Mouse (Mus musculus): ENCODE measurements around the gene Scarf2.

Gene Scarf2

GRCm38 (mm10) chr16:17799584-17799983 lies 2.5 kb downstream of the Scarf2 start:
- no peak for DNase-seq

DNA sequence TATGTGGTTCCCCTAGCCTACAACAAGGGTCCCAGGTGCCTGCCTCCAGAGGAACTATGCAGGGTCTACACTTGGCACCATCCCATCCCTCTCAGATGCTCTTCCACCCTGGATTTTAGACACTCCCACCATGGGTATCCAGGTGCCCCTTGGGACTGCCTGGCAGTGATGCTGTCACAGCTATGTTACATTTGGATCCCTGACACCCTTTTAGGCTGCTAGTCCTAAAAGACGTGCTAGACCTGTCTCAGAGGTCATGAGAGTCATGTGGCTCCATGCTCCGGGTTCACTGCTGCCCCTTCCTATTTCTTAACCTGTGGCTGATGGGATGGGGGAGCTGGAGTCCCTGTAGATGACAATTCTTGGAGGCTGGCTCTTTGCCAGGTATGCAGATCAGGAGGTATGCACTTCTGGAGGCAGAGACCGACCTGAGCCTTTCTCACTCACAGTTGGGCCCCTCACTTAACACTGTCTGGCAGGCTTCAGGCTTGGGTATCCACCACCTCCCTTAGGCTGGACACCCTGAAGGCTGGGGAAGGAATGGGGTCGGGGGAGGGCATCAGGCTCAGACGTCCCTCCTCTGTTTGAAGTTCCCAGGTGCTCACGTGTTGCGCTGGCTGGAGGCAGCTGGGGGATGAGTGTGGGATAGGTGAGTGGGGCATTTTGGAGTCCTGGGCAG lies 4.8 kb downstream of the Scarf2 start:
- no peak for DNase-seq

DNA sequence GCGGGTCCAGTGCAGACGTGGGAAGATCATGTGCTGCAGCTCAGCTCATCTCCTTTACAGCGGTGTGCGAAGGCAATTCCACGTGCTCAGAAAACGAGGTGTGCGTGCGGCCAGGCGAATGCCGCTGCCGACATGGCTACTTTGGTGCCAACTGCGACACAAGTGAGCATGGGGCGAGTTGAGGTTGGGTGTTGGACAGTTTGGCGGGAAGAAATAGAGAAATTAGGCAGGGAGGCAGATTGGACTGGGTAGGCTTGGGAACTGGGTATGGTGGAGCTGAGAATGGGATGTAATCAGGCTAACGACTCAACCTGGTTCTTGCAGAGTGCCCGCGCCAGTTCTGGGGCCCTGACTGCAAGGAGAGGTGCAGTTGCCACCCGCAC lies 5.4 kb downstream of the Scarf2 start:
- DNase-seq = no peak

DNA sequence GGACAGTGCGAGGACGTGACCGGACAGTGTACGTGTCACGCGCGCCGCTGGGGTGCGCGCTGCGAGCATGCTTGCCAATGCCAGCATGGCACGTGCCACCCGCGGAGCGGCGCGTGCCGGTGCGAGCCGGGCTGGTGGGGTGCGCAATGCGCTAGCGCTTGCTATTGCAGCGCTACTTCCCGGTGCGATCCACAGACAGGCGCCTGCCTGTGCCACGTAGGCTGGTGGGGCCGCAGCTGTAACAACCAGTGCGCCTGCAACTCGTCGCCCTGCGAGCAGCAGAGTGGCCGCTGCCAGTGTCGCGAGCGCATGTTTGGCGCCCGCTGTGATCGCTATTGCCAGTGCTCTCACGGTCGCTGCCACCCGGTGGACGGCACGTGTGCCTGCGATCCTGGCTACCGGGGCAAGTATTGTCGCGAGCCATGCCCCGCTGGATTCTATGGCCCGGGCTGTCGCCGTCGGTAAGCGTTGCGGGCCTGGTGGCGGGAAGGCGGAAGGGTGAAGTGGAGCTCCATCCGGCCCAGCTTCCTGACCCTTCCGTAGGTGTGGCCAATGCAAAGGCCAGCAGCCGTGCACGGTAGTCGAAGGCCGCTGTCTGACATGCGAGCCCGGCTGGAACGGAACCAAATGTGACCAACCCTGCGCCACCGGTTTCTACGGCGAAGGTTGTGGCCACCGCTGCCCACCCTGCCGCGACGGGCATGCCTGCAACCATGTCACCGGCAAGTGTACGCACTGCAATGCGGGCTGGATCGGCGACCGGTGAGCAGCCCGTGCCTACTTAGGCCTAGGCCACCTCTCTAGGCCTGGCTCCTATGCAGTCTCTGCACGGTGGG lies 6.0 kb downstream of the Scarf2 start:
- peak in 1 of 2 experiments; percentile 55 for DNase-seq

- DNase-seq = no peak
Measured at GRCm38 (mm10) chr16:17803675-17804448, 6.8 kb downstream of the Scarf2 start.

- no peak for DNase-seq
Measured at GRCm38 (mm10) chr16:17804449-17804912, 7.4 kb downstream of the Scarf2 start.

DNA sequence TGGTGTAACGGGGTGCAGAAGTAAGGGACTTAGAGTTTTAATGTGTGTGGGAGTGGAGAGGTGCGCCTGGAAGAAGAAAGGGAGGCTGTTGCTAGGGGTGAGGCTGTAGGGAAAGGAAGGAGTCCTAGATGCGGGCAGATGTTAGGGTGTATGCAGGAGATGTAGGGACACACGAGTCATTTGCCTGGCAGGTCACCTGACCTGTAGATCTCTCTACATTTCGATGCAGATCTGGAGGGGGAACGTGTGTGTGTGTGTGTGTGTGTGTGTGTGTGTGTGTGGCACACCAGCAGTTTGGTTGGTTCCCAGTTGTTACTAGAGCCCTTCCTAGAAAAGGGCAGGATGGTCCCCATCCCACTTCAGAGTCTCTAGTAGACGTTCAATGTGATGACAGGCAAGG lies 7.9 kb downstream of the Scarf2 start:
- no peak for DNase-seq

DNA sequence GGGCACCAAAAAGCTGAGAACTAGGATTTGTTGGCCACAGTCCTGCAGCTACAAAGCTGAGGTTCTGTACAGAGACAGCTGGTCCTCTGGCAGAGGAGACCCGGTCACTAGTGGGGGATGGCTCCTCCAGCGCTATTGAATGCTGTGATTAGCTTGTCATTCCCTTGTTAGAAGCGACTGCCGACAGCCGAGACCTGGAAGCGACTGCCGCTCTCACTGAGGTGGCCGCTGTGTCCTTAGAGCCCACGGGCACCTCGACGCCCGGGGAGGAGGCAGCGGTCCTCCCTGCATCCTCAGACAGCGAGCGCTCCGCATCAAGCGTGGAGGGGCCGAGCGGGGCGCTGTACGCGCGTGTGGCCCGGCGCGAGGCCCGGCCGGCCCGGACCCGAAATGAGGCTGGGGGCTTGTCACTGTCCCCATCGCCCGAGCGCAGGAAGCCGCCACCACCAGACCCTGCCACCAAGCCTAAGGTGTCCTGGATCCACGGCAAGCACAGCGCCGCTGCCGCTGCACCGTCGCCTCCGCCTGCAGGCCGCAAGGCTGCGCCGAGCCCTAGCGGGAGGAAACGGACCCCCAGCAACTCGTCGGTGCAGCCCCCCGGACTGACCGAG lies 9.6 kb downstream of the Scarf2 start:
- no peak for DNase-seq

DNA sequence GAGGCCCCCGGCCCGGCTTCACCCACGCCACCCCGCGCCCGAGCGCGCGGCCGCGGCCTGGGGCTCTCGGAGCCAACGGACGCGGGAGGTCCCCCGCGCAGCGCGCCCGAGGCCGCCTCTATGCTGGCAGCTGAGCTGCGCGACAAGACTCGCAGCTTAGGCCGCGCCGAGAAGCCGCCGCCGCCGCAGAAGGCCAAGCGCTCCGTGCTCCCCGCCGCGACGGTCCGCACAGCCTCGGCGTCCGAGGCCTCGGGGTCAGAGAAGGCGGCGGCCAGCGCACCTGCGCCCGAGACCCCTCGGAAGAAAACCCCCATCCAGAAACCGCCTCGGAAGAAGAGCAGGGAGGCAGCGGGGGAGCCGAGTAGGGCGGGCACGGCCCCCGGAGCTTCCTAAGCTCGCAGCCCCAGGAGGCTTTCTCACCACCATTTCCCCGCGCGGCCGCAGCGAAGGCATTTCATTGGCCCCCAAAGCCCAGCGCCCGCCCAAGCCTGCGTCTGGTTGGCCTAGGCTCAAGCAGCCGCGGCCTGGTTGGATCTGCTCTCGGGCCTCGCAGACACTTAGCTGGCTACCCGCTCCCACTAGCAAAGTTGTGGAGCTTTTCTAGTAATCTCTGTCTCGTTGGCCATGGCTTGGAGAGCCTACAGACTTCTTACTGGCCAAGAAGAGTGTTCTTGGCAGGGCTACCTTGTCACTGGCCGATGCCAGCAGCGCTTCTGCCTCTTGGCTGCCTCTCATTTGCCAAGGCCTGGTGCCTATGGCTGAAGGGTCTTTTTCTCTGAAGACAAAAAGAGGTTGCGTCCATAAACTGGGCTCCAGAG lies 10.3 kb downstream of the Scarf2 start:
- DNase-seq = peak; percentile 80 to 82

DNA sequence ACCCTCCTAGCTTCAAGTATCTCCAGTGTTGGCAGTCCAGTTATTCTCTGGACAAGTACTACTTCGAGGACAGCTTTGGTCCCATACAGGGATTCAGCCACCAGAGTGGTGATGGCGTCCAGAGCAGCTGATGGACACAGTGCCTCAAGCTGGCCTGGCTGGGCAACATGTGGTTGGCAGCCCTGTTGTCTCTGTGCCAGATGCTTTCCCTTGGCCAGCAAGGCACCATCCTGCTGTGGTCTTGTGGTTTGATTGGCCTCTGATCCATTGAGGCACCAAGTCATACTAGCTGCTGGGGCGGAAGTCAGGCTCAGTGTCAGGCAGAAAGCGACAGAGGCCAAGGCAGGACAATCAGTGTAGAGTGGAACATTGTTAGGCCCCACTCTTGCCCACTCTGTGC lies 12.0 kb downstream of the Scarf2 start:
- no peak for DNase-seq

GRCm38 (mm10) chr16:17809711-17810110 lies 12.6 kb downstream of the Scarf2 start:
- peak in 1 of 2 experiments; percentile 43 for DNase-seq

DNA sequence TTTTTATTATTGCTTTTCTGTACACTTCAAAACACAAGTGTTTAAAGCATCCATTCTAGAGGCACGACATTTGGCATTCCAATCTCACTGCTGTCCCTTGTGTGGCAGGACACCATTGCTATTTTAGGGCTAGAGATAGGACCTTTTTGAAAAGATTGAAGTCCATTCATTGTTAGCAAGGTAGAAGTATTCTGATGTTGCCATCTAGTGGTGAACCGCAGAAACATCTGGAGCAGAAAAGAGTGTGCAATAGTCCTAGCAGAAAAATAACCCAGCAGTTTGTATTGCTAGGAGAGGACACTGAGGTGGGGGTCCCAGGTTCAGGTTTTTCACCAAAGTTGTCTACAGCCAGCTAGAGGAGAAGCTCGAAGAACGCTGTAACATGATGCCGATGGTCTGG lies 15.0 kb downstream of the Scarf2 start:
- no peak for DNase-seq

GRCm38 (mm10) chr16:17813173-17813572 lies 16.1 kb downstream of the Scarf2 start:
- no peak for DNase-seq

DNA sequence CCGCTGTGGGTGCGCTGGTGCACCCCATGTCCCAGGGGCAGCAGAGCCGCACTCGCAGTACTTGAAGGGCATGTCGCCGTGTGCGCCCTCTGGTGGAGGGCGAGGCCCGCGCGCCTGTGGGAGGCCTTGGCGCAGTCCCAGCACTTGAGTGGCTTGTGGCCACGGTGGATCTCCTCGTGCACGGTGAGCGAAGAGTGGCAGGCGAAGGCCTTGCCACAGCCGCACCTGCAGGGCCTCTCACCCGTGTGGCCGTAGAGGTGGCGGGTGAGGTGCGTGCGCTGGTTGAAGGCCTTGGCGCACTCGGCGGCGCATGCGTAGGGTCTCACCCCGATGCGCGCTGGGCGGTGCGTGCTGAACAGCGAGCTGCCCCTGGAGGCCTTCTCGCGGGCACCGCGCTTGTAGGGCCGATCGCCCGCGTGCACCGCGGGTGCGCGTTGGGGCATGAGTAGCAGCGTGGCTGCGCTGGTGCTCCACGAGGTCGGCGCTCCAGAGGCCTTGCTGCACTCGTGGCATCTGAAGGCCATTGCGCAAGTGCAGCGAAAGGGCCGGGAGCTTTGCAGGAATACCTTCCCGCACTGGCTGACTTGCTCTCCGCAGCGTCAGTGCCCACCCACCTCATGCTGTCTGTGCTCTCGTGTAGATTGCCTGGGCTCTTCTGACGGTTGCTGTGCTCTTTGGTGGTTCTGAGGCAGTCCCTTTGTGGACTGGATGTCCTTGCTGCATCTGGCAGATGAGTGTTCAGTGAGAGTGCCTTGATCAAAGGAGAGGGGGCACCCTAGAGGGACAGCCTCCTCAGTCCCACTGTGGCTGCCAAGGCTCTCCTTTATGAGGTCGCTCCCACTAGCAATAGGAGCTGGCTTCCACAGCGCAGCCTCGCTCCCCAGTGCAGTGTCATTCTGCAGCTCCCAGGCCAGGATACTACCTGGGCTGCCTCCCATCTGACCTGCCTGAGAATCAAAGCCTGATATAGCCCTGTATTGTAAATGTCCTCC lies 18.6 kb downstream of the Scarf2 start:
- peak; percentile 67 to 80 for DNase-seq

GRCm38 (mm10) chr16:17816528-17816927 lies 19.4 kb downstream of the Scarf2 start:
- no peak for DNase-seq

DNA sequence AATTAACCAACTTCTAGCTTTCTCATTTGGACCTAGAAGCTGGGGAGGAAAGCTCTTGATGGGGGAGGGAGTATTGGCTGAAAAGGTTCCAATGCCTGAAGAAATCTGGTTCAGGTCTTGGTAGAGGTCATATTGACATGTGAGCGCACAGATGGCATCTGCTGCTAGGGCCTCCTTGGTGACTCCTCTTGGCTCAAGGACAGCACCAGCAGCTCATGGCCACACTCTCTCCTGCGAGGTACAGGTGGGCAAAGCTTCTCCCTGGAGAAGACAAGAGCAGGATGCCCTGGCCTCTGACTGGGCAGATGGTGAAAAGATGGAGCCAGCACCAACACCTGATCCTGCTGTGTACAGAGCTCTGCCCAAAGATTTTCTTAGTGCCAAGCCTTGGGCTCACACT lies 29.4 kb downstream of the Scarf2 start:
- DNase-seq = no peak

DNA sequence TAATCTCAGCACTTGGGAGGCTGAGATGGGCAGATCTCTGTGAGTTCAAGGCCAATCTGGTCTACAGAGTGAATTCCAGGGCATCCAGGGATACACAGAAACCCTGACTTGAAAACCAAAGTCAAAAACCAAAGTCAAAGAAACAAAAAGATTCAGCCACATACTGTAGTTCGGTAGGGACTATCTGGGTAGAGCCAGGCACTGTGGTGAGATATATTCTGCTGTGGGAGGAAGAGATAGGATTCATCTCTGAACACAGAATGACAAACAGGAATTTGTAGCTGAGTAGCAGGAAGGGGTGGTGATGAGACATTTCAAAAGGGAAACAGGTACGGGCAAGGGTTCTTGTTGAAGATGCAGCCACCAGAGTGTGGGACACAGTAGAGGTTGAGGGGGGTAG lies 31.1 kb downstream of the Scarf2 start:
- no peak for DNase-seq

GRCm38 (mm10) chr16:17828867-17829266 lies 31.8 kb downstream of the Scarf2 start:
- DNase-seq = no peak

DNA sequence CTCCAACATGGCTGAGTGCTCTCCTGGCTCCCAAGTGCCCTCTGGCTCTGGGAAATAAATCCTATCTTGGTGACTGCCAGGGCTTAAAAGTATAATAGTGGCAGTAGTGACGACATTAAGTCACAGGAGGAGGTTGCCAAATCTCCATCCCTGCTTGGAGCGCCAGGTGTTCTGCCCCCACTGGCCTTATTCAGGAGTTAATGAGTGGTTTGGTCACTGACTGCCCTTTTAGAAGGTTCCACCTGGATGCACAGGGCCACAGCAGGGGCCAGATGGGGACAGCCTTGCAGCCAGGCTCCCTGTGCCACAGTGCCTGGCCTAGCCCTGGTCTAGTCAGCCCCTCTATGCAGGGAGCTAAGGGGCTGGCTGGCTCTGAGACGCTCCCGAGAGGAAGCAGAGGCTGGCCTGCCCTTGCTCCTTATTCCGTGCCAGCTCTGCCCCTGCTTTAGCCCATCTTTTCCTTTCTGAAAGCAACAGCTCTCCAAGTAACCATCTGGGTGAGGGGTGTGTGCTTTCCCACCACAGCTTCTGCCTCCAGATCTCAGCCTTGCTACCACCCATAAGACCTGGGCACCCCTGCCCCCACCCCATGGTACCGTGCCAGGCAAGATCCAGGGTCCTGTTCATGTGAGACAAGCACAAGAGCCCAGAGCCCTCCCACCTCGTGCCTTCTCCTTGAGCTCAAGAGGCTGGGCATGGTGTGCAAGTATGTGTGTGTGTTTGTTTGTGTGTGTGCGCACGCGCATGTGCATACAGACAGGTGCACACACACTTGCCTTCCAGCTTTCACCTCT lies 33.5 kb downstream of the Scarf2 start:
- DNase-seq = no peak

DNA sequence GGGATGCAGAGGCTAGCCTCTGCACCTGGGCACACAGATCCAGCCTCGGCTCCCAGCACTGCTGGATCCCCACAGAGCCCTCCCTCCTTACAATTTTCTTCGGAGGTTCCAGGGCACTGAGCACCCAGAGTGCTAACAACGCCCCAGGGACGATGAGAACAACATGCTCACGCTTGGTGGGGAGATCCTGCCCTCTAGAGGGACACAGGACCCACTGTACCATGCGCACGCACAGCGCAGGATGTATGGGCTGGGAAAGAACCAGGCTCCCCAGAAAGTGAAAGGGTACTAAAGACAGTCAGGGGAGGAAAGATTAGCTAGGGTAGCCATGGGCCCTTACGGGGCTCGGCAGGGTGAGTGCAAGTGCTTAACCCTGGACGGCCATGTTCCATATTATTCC lies 34.7 kb downstream of the Scarf2 start:
- no peak for DNase-seq

All from lung, adult 18-20 months (tissue).